Mouse (Mus musculus): ENCODE results near the gene Klk6.

Gene Klk6

GRCm38 (mm10) chr7:43821581-43821980 lies 2.7 kb upstream of the Klk6 start:
- DNase-seq (ENCODE audit: low spot score in 2 of 2): no peak

GRCm38 (mm10) chr7:43826056-43826455 lies 1.8 kb downstream of the Klk6 start:
- no peak for DNase-seq (ENCODE audit: low spot score in 2 of 2)

DNA sequence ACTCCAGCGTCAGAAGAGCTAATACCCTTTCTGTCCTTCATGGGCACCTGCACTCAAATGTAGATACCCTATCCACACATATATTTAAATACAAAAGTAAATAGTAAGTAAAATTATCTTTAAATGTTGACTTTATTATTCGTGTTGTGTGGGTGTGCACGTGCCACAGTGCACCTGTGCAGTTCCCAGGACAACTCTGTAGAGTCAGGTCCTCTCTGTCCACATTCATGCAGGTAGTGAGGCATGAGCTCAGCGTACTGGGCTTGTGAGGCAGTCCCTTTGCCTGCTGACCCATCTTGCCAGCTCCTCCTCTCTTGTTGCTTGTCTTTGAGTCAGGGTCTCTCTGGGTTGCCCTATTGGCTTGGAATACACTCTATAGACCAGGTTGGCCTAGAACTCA lies 3.4 kb downstream of the Klk6 start:
- no peak for DNase-seq (ENCODE audit: low spot score in 2 of 2)

DNA sequence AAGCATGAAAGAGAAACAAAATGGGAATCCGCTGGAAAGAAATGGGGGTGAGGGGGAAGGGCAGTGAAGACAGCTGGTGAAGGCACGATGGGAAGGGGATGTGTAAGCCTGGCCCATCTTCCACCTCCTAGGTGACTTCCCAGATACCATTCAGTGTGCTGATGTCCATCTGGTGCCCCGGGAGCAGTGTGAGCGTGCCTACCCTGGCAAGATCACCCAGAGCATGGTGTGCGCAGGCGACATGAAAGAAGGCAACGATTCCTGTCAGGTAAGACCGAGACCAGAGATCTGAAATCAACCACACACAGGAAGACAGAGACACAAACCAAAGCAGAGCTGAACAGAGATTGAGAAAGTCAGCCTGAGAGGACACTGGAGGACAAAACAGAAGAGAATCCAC lies 4.7 kb downstream of the Klk6 start:
- DNase-seq (ENCODE audit: low spot score in 2 of 2): no peak

GRCm38 (mm10) chr7:43841701-43842100 lies 17.4 kb downstream of the Klk6 start, which contains the start of gene Klk5:
Gene Klk5 (plus strand): TSS chr7:43841971.
- no peak for DNase-seq (ENCODE audit: low spot score in 2 of 2)

GRCm38 (mm10) chr7:43843801-43844200 lies 19.5 kb downstream of the Klk6 start:
- DNase-seq (ENCODE audit: low spot score in 2 of 2): no peak

- no peak for DNase-seq (ENCODE audit: low spot score in 2 of 2)
Observed at GRCm38 (mm10) chr7:43851616-43852015, 27.3 kb downstream of the Klk6 start.

DNA sequence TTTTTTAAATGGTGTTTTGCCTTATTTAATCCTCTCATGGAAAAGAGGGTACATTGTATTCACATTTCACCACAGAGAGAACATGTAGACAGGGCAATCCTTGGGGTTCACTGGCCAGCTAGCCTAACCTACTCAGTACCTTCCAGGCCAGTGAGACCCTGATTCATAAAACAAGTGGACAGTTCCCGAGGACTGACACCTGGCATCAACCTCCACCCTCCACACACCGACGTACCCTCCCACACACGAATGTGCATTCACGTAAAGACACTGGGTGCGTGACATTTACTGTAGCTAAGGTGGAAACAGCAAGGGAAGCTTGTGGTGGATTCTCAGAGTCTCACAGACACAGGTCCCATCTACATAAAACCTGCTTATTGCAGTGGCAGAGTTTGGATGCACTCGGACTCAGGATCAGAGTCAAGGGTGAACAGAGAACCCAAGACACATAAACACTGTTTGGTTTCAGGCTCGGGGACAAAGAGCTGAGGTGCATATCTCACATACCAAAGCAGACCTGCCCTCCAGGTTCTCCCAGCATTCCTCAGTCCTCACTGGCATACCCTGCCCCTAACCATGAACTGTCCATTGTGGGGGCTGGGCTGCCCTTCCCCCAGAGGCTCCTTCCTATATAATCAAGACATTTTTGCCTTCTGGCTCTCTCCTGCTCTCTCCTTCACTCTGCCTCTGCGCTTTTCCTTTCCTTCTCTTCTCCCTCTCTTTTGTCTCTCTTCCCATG lies 30.5 kb downstream of the Klk6 start:
- DNase-seq (ENCODE audit: low spot score in 2 of 2): no peak

GRCm38 (mm10) chr7:43855709-43856108 lies 31.4 kb downstream of the Klk6 start:
- DNase-seq (ENCODE audit: low spot score in 2 of 2): no peak

DNA sequence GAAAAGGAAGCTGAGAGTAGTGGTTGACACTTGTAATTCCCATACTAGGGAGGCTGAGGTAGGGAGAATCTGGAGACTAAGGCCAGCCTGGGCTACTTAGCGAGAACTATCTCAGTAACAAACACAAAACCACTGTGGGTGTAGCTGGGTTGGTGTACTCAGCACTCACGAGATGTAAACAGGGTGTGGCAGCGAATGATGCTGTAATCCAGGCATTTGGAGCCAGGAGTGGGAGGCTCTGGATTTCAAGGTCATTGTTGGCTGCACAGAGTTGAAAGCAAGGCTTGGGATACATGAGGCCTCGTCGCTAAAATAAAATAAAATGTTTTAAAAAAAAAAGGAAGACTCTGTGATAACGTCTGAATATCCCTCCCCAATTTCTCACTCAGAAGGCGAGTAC lies 32.0 kb downstream of the Klk6 start:
- DNase-seq (ENCODE audit: low spot score in 2 of 2): no peak

DNA sequence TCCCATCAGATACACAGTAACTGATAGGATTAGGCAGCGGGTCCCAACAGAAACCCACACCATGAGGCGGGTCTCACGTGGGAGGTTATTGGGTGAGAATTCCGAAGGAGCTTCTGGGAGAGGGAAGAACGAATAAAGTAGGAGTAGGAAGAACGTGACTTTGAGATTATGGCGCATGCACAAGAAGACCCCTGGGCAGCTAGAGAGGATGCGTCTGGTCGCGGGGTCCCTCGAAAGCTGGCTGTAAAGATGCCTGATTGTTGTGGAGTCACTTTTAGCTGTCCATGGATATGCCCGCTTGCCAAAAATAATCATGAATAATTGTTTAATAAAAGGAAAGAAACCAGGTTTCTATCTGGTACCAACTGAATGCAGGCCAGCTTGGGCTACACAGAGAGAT lies 33.2 kb downstream of the Klk6 start:
- DNase-seq (ENCODE audit: low spot score in 2 of 2): no peak

DNA sequence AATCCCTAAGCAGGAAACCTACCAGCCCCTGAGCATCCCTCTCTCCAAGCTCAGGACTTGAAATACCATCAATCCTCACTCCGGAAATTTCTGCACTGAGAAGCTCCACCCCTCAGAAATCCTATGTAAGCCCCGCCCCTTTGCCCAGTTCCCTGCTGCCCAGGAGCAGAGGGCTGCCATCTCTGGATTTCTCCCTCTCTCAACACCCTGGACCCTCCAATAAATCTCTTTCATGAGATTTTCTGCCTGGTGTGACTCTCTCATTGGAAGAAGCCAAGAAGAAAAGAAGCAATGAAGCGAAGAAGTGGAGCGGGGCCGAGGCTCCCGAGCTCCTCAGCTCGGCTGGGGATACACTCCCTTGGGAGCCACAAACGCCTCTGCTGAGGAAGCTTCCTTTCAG lies 36.1 kb downstream of the Klk6 start:
- DNase-seq (ENCODE audit: low spot score in 2 of 2): no peak

DNA sequence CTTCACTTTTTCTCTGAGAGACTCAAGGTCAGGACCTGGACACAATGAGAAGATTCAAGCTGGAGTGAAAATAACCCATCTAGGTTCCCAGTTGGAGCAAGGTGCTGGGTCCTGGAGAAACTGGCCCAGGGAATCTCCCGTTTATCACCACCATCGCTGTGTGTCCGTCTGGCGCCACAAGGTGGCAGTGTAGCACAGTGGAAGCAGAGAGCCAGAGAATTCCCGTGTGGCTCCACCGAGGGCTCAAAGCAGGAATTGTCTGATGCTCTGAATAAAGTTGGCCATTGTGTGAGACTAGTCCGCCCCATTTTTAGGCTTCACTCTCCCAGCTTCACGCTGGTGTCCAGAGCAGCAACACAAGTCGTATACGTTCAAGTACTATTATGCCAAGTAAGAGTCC lies 48.9 kb downstream of the Klk6 start:
- peak; percentile 79 to 80 for DNase-seq (ENCODE audit: low spot score in 2 of 2)

DNA sequence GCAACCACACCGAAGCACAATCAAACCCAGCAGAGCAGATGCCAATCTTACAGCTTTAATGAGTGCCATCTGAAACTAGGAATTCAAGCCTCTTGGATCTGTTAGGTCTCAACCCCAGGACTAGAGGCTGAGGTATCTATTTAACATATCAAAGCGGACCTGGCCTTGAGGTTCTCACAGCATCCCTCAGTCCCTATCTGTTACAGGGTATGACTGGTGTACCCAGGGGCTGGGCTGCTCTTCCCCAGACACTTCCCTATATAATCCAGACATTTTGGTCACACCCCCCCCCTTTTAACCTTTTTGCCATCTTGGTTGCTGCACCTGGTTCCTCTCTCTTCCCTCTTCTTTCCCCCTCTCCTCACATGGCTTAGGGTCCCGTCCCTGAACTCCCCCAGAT lies 49.4 kb downstream of the Klk6 start:
- DNase-seq (ENCODE audit: low spot score in 2 of 2): no peak

DNA sequence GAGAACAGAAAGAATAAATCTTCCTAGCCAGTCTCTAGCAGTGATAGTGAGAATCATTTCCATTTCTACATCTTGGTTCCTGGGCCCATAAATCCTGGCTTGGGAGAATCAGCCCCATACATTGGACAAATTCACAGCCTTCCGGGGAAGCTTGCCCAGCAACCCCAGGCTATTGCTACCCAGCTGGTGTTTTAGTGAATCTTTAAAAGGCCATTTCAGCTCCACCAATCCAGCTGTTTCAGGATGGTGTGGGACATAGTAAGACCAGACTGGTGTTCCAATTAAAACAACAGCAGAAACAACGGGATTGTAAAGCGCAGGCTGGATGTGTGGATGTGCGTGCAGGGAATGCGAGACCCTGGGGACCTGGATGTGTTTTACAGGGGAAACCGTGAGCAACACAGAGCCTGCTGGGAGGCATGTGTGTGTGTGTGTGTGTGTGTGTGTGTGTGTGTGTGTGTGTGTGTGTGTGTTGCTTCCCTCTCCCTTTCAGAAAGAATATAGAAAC lies 50.6 kb downstream of the Klk6 start:
- DNase-seq (ENCODE audit: low spot score in 2 of 2): no peak

- DNase-seq (ENCODE audit: low spot score in 2 of 2): no peak
Observed at GRCm38 (mm10) chr7:43876444-43876843, 52.1 kb downstream of the Klk6 start.

DNA sequence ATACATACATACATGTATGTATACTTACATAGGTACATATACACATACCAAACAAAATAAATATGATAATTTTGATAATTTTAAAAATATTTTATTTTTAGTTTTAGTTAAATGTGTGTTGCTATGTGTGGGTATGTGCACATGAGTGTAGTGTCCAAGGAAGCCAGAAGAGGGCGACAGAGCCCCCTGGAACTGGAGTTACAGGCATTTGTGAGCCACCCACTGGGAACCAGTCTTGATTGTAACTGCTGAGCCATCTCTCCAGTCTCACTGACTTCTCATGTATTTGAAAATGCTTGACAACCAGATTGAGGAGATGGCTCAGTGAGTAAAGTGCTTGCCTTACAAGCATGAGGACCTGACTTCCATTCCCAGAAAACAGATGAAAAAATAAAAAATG lies 54.0 kb downstream of the Klk6 start:
- no peak for DNase-seq (ENCODE audit: low spot score in 2 of 2)

DNA sequence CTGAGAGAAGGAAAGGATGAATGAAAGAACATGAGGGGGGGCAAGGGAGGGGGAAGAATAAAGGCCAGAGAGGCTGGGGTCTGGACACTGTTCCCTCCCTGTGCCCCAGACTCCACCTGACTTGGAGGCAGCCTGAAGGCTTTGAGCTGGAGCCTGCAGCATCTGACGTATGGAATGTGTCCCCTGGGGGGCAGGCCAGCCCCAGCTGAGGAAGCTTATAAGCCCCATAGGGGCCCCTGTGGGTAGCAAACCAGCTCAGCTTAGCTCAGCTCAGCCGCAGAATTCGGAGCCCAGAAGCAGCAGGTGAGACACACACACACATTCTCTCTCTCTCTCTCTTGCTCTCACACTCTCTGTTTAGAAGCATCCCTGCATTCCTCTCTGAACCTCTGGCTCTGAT lies 56.6 kb downstream of the Klk6 start, which contains the start of gene Klk4:
Gene Klk4, plus strand, starts transcription at position 249 of the 400 bp plus-strand sequence.
- DNase-seq (ENCODE audit: low spot score in 2 of 2): no peak
